Mouse (Mus musculus) small intestine, adult 2 months (tissue): ENCODE results near the gene Ide.

Source experiments
- CTCF ChIP-seq: fragments of 200-500 bp; IDR thresholded peaks from 2 replicates; pipeline ENCODE4 v1.5.1; 2012; ENCODE audit warnings: low read depth, mild to moderate bottlenecking, control low read depth, inconsistent platforms, low read length, moderate library complexity, mixed read lengths; ENCODE audit not compliant: insufficient replicate concordance, insufficient read length; ENCODE audit errors: extremely low read depth
- POLR2A ChIP-seq: fragments of 200-500 bp; IDR thresholded peaks from 2 replicates; pipeline ENCODE4 v1.6.1; 2012; ENCODE audit warnings: low read depth, mild to moderate bottlenecking, control low read depth, inconsistent platforms, low read length, moderate library complexity

DNA sequence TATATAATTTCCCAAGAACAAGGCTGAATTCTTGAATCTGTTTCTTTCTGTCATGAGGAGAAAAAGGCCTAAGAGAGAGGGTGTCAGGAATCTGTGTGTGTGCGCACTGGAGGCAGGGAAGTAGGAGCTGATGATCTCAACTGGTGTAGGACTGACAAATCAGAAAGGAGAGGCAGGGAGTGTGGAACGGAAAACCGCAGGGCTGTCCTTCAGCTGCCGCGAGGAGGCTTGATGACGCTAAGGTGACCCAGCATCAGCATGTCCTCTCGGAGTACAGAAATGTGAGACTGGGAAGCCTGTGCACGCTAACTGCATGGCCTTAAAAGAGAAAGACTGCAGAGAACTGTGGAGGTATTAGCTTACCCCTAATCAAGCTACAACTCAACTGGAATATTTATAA is 46.7 kb downstream of the Ide start:
- TF ChIP-seq CTCF (no peak), POLR2A (no peak)
